Mouse (Mus musculus): ENCODE data around the gene Dgkz. TPM values are rescaled to one million over a fixed set of nuclear protein-coding genes. Genes with fewer than 3 reads are reported as not detected.

The Dgkz gene
- polyA plus RNA-seq, 1 experiment from 2014 or later = 36.7 TPM

DNA sequence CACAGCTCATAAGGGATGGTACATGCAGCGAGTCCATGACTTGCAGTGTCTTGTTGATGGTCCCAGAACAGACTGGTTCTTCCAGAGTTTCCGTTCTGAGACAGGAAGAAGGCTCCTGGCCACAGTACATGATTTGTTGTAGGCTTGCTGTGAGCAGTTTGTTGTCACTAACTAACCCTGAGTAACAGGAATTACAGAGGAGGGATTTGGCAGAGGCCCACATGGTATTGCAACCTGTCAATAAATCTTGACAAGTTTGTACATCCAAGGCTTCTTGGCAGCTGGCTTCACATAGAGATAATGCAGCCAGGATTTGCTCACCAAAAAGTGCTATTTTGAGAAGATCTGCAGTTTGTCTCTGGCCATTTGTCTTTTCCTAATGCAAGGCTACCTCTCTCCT, 69.5 kb downstream of the Dgkz start:
- H3K4me1 ChIP-seq (ENCODE audit: control insufficient read depth, insufficient read depth, low read length) = no peaks in the 10 kb centered on the region
- H3K27me3 ChIP-seq (ENCODE audit: control insufficient read depth, insufficient read depth, low read length) = no peaks in the 10 kb centered on the region
- peaks cover 8% of the 10 kb centered on the region; the same call in 1 of the 2 replicates for H3K36me3 ChIP-seq (ENCODE audit: control insufficient read depth, insufficient read depth, low read length)
- H3K27ac ChIP-seq (ENCODE audit: low read depth, low read length) = no peak overlapping the region
- ATAC-seq (ENCODE audit: low read depth) = no peak
- H3K4me2 ChIP-seq (ENCODE audit: low read depth, low read length) = no peak overlapping the region
- H3K4me3 ChIP-seq (ENCODE audit: low read depth, low read length) = no peak overlapping the region
- H3K9me3 ChIP-seq (ENCODE audit: control insufficient read depth, low read length) = no peaks in the 10 kb centered on the region
- WGBS = 89% methylated on average over 2 of the region's 2 CpGs
- no peak overlapping the region for H3K9ac ChIP-seq (replicated peaks; ENCODE audit: low read depth, low read length)

DNA sequence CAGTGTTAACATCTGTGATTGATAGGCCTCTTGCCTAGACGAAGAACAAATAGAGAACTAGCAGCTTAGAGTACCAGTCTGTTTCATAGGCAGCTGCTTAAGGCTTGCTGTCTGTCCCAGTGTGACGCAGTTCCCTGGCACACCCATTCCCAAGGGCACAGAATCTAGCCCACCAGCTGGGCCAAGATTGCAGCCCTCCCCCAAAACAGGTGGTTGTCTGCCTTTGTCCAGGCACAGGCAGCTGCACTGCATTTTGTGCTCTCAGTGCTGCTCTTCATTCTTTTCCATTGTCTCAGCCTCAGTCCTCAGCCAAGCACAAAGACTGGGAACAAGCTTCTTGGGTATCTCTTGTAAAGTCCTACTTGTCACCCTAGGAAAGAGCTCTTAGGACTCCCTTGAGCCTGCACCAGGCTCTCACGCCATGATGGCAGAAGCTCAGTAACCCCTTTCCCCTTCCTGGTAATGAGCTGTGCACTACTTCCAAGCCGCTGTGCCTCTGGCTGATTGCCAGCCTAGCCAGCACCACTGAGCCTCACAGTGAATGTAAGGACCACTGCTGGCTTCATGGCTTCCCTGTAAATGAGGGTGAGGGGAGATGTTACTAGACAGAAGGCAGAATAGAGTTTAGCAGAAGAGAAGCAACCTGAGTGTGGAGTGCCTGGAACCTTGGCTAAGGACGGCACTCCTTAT, 70.9 kb downstream of the Dgkz start:
- H3K4me3 ChIP-seq (ENCODE audit: low read depth, low read length) = no peak overlapping the region
- ATAC-seq (ENCODE audit: low read depth) = peak; percentile 69; the same call in 1 of the 2 replicates
- no peak overlapping the region for H3K9ac ChIP-seq (replicated peaks; ENCODE audit: low read depth, low read length)
- H3K27me3 ChIP-seq (ENCODE audit: control insufficient read depth, insufficient read depth, low read length) = no peaks in the 10 kb centered on the region
- H3K4me2 ChIP-seq (ENCODE audit: low read depth, low read length) = no peak overlapping the region
- peak overlapping the region; percentile 45 for H3K27ac ChIP-seq (ENCODE audit: low read depth, low read length)
- no peaks in the 10 kb centered on the region for H3K36me3 ChIP-seq (ENCODE audit: control insufficient read depth, insufficient read depth, low read length)
- H3K4me1 ChIP-seq (ENCODE audit: control insufficient read depth, insufficient read depth, low read length) = no peaks in the 10 kb centered on the region
- no peaks in the 10 kb centered on the region for H3K9me3 ChIP-seq (ENCODE audit: control insufficient read depth, low read length)
- 31% methylated on average over 5 of the region's 5 CpGs for WGBS

DNA sequence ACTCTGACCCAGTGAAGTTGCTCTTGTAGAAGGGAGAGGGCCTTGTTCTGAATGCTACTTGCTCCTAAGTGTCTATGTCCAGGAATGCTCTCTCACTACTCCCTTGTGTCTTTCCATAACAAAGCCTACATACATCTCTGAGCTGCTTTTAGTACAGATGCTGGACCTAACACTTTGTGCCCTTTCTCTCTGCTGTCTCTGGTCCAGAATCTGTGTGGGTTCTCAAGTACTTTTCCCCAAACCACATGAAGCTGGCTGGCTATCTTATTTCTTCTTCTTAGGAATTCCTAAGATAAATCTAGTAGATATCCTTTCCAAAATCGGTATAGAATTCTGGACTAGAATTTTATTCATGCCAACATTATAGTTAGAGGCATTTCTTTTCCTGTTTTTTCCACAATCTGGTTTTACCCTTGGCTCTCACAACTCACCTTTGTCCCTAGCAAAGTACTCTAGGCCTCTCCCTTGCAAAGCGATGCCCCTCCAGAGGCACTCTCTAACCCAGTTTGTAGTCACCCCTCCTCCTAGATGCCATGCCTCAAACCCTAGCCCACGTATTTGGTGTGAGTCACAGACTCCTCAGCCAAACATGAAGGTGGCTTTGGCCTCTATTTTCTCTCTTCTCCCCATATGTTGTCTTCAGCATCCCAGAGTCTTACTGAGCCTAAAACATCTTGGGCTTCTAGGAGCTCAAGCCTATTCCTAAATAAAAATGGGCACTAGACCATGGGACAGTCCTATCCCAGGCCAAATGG, 72.3 kb downstream of the Dgkz start:
- Histone ChIP-seq H3K27me3 (ENCODE audit: control insufficient read depth, insufficient read depth, low read length) (no peaks in the 10 kb centered on the region), H3K9me3 (ENCODE audit: control insufficient read depth, low read length) (no peaks in the 10 kb centered on the region), H3K4me2 (ENCODE audit: low read depth, low read length) (no peak overlapping the region), H3K4me3 (ENCODE audit: low read depth, low read length) (no peak overlapping the region), H3K9ac (replicated peaks; ENCODE audit: low read depth, low read length) (no peak overlapping the region), H3K27ac (ENCODE audit: low read depth, low read length) (no peak overlapping the region), H3K4me1 (ENCODE audit: control insufficient read depth, insufficient read depth, low read length) (no peaks in the 10 kb centered on the region), H3K36me3 (ENCODE audit: control insufficient read depth, insufficient read depth, low read length) (no peaks in the 10 kb centered on the region)
- 90% methylated on average over 3 of the region's 3 CpGs for WGBS
- ATAC-seq (ENCODE audit: low read depth) = no peak

DNA sequence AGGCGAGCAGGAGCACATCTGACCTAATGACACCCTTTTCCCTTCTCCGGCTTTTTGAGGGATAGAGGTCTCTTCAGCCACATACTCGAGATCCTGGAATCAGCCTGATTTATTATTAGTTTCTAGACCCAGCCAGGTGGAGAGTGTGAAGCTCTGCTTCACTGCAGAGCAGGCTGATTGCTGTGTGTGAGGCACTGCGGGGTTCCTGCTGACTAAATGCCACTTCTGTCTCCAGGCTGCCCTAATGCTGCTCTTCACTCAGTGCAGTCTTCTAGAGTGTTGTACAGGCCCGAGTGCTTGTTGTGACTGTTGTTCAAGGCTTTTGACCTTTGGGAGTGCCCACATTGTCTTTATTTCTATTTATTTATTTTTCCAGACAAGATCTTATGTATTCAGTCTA, 73.3 kb downstream of the Dgkz start:
- no peak overlapping the region for H3K9ac ChIP-seq (replicated peaks; ENCODE audit: low read depth, low read length)
- H3K27me3 ChIP-seq (ENCODE audit: control insufficient read depth, insufficient read depth, low read length) = no peaks in the 10 kb centered on the region
- no peak overlapping the region for H3K27ac ChIP-seq (ENCODE audit: low read depth, low read length)
- no peak overlapping the region for H3K4me2 ChIP-seq (ENCODE audit: low read depth, low read length)
- H3K4me3 ChIP-seq (ENCODE audit: low read depth, low read length) = no peak overlapping the region
- no peaks in the 10 kb centered on the region for H3K9me3 ChIP-seq (ENCODE audit: control insufficient read depth, low read length)
- no peaks in the 10 kb centered on the region for H3K4me1 ChIP-seq (ENCODE audit: control insufficient read depth, insufficient read depth, low read length)
- no peaks in the 10 kb centered on the region for H3K36me3 ChIP-seq (ENCODE audit: control insufficient read depth, insufficient read depth, low read length)
- ATAC-seq (ENCODE audit: low read depth) = no peak
- WGBS = 48% methylated on average over 5 of the region's 5 CpGs

DNA sequence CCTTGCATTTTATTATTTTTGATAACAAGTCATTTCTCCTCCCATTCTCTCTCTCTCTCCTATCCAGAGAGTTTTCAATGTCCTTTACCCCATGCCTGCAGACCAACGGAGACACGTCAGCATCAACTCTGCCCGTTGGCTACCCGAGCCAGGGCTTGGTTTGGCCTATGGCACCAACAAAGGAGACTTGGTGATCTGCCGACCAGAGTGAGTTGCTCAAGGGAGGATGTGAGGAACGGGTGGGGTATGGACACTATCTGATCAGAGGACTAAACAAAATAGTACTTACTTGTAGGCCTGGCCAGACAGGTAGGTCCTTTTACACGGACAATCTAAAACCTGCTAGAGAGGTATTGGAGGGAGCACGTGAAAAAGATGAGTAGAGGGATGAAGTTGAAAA, 75.2 kb downstream of the Dgkz start:
- no peak for ATAC-seq (ENCODE audit: low read depth)
- Histone ChIP-seq H3K9me3 (ENCODE audit: control insufficient read depth, low read length) (no peaks in the 10 kb centered on the region), H3K27ac (ENCODE audit: low read depth, low read length) (no peak overlapping the region), H3K36me3 (ENCODE audit: control insufficient read depth, insufficient read depth, low read length) (no peaks in the 10 kb centered on the region), H3K4me2 (ENCODE audit: low read depth, low read length) (no peak overlapping the region), H3K4me3 (ENCODE audit: low read depth, low read length) (no peak overlapping the region), H3K4me1 (ENCODE audit: control insufficient read depth, insufficient read depth, low read length) (no peaks in the 10 kb centered on the region), H3K27me3 (ENCODE audit: control insufficient read depth, insufficient read depth, low read length) (no peaks in the 10 kb centered on the region), H3K9ac (replicated peaks; ENCODE audit: low read depth, low read length) (no peak overlapping the region)
- 96% methylated on average over 8 of the region's 8 CpGs for WGBS

DNA sequence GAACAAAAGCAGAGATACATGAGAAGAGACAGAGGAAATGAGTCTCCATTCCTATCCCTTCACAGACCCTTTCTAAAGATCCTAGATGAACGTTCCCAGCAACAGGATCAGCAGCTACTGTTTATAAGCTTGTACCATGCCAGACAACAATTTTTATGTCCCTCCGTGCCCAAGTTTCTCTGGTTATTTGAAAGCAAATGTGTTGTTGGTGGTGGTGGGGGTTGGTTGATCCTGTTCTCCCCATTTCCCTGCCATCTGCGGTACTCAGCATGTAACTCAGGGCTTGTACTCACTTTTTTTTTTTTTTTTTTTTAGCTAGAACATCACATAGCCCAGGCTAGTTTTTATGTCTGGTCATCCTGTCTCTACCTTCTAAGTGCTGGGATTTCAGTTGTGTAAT, 76.5 kb downstream of the Dgkz start:
- no peaks in the 10 kb centered on the region for H3K36me3 ChIP-seq (ENCODE audit: control insufficient read depth, insufficient read depth, low read length)
- 95% methylated on average over 3 of the region's 3 CpGs for WGBS
- ATAC-seq (ENCODE audit: low read depth) = no peak

DNA sequence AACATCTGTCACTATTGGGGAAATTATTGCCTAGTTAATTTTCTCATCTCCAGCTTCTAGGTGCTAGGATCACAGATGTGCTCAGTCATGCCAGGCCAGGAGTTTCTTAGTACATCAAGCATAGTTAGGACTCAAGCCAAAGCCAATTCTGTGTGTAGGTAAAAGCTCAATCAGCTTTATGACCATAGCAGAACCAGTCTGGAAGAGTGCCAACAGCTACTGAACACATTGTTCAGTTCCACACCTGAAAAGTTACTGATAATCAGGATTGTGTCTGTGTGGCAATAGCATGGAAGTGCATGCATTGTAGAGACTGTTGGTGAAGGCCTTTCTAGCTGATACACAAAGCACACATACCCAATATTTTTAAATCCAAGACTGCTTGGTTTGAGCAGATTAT, 77.7 kb downstream of the Dgkz start:
- Histone ChIP-seq H3K27me3 (ENCODE audit: control insufficient read depth, insufficient read depth, low read length) (no peaks in the 10 kb centered on the region), H3K4me2 (ENCODE audit: low read depth, low read length) (no peak overlapping the region), H3K9ac (replicated peaks; ENCODE audit: low read depth, low read length) (no peak overlapping the region), H3K9me3 (ENCODE audit: control insufficient read depth, low read length) (no peaks in the 10 kb centered on the region), H3K4me3 (ENCODE audit: low read depth, low read length) (no peak overlapping the region), H3K36me3 (ENCODE audit: control insufficient read depth, insufficient read depth, low read length) (no peaks in the 10 kb centered on the region), H3K27ac (ENCODE audit: low read depth, low read length) (no peak overlapping the region), H3K4me1 (ENCODE audit: control insufficient read depth, insufficient read depth, low read length) (no peaks in the 10 kb centered on the region)
- no peak for ATAC-seq (ENCODE audit: low read depth)

More for the DNA sequence above, 76.5 kb downstream of the Dgkz start:
- Histone ChIP-seq H3K4me1 (ENCODE audit: control insufficient read depth, insufficient read depth, low read length) (no peaks in the 10 kb centered on the region), H3K27ac (ENCODE audit: low read depth, low read length) (no peak overlapping the region), H3K4me2 (ENCODE audit: low read depth, low read length) (no peak overlapping the region), H3K9me3 (ENCODE audit: control insufficient read depth, low read length) (no peaks in the 10 kb centered on the region), H3K4me3 (ENCODE audit: low read depth, low read length) (no peak overlapping the region), H3K9ac (replicated peaks; ENCODE audit: low read depth, low read length) (no peak overlapping the region), H3K27me3 (ENCODE audit: control insufficient read depth, insufficient read depth, low read length) (no peaks in the 10 kb centered on the region)

DNA sequence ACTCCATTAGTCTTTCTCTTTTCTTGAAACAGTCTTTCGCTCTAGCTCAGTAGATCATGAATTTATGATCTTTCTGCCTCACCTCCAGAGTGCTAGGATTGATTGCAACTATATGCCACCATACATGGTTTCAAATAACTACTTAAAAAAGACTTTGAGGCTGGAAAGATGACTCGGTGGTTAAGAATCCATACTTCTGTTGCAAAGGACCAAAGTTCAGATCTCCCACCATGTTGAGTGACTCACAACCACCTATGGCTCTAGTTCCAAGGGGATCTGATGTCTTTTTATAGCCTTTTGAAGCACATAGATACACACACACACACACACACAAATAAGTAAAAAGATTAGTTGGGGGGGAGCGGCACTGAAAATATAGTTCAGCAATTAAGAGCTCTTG, 80.3 kb downstream of the Dgkz start:
- H3K36me3 ChIP-seq (ENCODE audit: control insufficient read depth, insufficient read depth, low read length) = no peaks in the 10 kb centered on the region
- H3K4me3 ChIP-seq (ENCODE audit: low read depth, low read length) = no peak overlapping the region
- H3K4me2 ChIP-seq (ENCODE audit: low read depth, low read length) = no peak overlapping the region
- no peaks in the 10 kb centered on the region for H3K27me3 ChIP-seq (ENCODE audit: control insufficient read depth, insufficient read depth, low read length)
- no peaks in the 10 kb centered on the region for H3K4me1 ChIP-seq (ENCODE audit: control insufficient read depth, insufficient read depth, low read length)
- H3K9ac ChIP-seq (replicated peaks; ENCODE audit: low read depth, low read length) = no peak overlapping the region
- WGBS = 87% methylated on average over 3 of the region's 3 CpGs
- H3K9me3 ChIP-seq (ENCODE audit: control insufficient read depth, low read length) = no peaks in the 10 kb centered on the region
- ATAC-seq (ENCODE audit: low read depth) = no peak
- H3K27ac ChIP-seq (ENCODE audit: low read depth, low read length) = no peak overlapping the region

DNA sequence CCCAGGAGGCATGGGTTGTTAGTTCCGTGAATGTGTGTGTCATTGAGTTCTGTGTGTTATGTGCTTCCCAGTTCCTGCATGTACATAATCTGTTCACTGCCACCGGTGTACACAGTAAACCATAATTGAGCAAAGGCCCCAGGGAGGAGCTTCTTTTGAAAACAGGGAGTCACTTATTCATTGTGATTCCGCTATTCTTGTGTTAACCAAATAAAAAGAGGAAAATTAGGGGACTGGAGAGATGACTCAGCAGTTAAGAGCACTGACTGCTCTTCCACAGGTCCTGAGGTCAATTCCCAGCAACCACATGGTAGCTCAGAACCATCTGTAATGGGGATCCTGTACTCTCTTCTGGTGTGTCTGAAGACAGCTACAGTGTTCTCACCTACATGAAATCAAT, 80.9 kb downstream of the Dgkz start:
- Histone ChIP-seq H3K27me3 (ENCODE audit: control insufficient read depth, insufficient read depth, low read length) (no peaks in the 10 kb centered on the region), H3K4me2 (ENCODE audit: low read depth, low read length) (no peak overlapping the region), H3K4me1 (ENCODE audit: control insufficient read depth, insufficient read depth, low read length) (no peaks in the 10 kb centered on the region), H3K9ac (replicated peaks; ENCODE audit: low read depth, low read length) (no peak overlapping the region), H3K4me3 (ENCODE audit: low read depth, low read length) (no peak overlapping the region), H3K27ac (ENCODE audit: low read depth, low read length) (no peak overlapping the region), H3K36me3 (ENCODE audit: control insufficient read depth, insufficient read depth, low read length) (no peaks in the 10 kb centered on the region), H3K9me3 (ENCODE audit: control insufficient read depth, low read length) (no peaks in the 10 kb centered on the region)
- 82% methylated on average over 3 of the region's 3 CpGs for WGBS
- ATAC-seq (ENCODE audit: low read depth) = no peak

Data from neural tube, embryonic 14.5 days (tissue).